Mouse (Mus musculus) layer of hippocampus, postnatal 14 days (tissue): ENCODE results near the gene Pla2g2c. TPM values are rescaled to one million over a fixed set of nuclear protein-coding genes. Genes with fewer than 3 reads are reported as not detected.

ENCODE experiments used
- DNase-seq, 2 experiments: peaks; one replicate each; pipeline ENCODE4 v3.0.0; 2021 to 2022; ENCODE audit warnings: low spot score in 2 of 2, mixed read lengths in 1 of 2
- total RNA-seq, 2 experiments: library from RNA; stranded (reverse); gene quantifications; 2 replicates each; pipeline ENCODE4 v1.2.3; 2021

Pla2g2c gene
- total RNA-seq, 2 experiments from 2014 or later, result 0.28 TPM; not detected in 1

DNA sequence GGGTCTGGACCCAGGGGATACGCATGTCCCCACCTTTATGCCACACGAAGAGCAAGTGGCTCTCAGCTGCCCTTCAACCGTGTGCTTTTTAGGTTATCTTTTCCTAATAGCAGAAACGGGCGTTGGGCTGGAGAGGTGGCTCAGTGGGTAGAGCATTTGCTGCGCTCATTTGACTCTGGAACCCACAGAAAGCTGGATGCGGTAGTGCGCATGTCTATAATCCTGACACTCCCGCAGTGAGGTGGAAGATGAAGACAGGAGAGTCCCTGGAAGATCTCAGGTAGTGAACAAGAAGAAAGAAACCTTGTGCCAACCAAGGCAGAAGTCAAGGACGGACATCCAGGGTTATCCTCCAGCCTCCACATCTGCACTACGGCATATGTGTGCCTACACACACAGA is 15.3 kb upstream of the Pla2g2c start:
- DNase-seq, result no peak

DNA sequence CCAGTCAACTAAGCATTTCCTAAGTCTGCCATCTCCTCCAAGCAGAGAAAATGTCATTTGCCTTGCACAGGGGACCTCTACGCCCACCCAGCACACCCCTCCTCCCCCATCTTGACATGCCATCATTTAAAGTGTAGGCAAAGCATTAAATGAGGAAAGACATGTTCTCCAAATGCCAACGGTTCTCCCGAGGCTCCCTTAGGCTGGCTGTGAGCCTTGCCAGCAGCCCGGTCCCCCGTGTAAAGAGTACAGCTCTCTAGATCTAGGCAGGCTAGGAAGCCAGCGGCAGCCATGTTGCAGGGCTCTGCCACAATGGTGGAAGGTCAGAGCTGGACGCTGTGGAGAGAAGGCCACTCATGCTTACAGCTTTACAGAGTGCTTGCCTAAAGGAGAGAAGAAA is 14.6 kb upstream of the Pla2g2c start:
- no peak for DNase-seq

DNA sequence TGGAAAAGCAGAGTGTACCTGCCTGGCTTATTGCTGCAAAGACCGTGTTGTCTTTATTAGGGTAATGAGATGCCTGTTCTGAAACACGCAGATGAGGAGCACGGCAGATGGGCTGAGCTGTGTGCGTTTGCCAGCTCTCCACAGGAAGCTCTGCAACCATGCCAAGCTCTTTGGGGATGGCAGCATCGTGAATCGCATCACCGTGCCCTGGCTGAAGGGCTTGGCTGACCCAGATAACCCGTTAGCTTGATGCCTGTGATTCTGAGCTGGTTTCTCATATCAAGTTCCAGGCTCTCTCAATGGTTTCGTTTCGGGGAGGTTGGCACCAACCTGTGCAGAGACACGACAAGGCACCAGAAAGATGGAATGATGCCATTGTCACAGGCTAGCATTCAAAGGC is 14.0 kb upstream of the Pla2g2c start:
- peak; percentile 66 to 76 for DNase-seq

DNA sequence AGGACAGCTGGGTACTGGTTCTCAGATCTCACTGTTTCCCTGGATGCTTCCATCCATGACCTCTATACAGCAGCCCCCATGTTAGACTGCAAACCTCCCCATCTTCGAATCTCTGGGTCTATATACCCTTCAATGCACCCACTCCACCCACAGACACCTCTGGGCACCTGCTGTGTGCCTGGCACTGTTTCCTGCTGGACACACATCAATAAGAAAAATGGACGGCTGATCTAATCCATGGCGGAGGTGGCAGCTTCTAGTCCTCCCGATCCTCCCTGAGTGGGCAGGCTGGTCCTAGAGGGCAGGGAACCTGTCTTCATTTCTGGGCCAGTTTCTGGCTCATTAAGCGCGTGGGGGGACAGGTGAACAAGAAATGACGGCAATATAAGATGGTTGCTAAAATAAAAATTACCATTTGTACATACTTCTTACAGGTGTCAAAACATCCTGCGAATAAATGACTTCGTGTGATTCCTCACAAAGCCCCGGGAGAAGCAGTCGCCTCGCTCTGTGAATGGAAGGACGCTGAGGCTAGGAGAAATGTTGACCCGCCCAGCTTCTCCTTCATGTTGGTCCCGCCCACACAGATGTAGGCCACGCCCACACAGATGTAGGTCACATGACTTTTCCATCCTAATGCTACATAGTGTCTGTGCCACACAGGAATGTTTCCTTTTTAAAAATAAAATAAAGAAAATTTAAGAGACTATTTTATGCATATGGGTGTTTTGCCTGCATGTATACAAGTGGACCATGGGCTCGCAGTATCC is 13.4 kb upstream of the Pla2g2c start:
- no peak for DNase-seq

DNA sequence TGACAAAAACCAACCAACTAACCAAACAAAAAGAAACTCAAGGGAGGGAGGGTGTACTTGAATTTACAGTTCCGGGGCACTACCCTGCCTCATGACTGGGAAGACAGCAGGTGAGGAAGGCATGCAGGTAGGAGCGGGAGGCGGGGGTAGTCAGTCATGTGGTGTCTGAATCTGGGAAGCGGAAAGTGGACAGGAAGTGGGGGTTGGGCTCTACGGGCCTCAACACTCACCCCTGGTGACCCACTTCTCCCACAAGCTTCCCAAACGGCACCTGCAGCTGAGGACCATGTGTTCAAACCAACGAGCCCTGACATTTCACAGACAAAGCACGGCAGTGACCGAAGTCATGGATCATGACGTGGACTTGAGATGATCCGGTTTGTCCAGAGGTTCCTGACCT is 12.5 kb upstream of the Pla2g2c start:
- DNase-seq, result no peak

DNA sequence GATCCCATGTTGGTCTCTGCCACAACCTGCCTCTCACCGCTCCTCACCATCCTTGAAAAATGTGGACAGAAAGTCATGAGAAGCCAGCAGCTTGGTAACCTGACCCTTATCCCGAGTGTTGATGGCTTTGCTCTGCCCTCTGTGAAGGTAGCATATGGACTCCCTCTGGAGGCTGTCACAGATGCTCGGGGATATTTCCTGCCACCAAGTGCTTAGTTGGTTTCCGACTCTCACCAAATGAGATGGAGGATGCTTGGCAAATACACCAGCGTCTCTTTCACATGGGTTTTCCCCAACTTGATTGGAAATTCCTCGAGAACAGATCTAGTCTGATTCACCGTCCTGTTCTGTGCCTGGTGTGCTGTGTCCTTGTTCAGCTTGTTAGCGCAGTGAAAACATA is 12.0 kb upstream of the Pla2g2c start:
- no peak for DNase-seq

DNA sequence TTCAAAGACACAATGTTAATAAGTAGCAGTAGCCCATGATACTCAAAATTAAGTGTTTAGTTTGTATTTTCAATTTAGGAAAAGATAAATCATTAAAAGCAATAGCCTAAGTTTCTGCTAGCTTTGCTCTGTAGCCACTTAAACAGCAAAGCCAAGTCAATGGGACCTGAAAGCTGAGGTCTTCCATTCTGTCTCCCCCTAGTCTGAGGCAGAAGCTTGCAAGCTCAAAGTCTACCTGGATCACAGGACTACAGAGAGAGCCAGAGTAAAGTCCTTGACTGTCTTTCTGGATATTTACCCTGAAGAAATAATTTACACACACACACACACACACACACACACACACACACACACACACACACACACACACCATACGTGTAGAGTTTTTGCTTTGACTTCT is 10.4 kb upstream of the Pla2g2c start:
- no peak for DNase-seq

DNA sequence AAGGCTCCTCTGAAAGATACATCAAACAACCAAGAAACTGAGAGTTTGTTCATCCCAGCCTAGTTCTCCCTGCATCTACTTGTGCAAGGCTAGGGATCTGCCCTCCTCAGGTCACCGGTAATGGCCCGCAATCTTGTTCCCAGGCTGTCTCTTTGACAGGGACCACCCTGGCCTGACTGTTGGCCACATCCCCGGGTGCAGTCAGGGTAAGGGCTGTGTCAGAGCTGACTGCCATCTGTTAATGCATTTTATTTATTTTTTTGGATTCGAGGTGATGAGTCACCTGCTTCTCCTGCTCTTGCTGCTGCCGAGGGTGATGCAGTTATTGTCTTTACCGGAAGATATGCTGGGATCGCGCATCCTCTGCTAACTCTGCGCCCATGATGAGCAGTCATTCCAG is 7.9 kb upstream of the Pla2g2c start:
- DNase-seq, result no peak

DNA sequence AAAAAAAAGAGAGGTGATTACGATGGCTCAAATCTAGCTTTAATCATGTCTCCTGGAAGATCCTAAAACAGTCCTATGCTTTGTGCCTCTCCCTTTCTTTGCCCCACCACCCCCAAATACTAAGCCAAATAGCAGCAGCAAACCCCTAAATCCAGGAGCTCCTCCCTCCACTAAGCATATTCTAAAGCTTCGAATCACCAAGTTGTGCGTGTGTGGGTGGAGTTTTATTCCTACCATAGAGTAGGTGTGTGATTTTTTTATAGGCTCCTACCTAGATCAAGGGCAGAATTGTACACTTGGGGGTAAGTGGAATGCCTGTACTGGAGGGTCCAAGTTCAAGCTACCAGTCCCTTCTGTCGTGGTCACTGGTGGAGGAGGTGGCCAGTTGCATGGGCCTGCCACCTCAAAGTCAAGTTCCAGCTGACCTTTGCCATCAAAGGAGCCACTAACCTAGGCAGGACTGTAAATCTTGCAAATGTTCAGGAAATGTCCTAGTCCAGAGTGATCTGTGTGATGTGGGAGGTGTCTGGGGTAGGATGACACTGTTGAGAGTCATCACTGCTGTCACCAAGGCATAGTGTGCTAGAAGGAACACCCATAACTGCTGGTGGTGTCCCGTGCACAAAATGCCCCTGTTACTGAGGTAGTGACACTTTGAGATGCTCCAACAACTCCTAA is 5.9 kb upstream of the Pla2g2c start:
- no peak for DNase-seq

DNA sequence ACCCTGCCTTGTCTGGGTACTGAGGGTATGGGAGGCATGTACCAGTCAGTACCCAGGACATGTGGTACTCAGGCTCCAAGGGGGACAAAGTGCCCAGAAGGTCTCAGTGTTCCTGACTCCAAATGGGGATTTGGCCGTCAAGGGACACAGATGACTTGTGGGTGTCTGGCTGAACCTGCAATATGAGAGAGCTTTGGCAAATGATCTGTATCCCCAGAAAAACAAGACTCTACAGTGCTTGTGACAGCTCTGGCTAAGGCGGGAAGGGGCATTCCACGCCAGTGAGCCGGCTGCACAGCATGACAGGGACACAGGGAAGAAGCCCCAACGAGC is 5.4 kb upstream of the Pla2g2c start:
- peak in 1 of 2 experiments; percentile 59 for DNase-seq

DNA sequence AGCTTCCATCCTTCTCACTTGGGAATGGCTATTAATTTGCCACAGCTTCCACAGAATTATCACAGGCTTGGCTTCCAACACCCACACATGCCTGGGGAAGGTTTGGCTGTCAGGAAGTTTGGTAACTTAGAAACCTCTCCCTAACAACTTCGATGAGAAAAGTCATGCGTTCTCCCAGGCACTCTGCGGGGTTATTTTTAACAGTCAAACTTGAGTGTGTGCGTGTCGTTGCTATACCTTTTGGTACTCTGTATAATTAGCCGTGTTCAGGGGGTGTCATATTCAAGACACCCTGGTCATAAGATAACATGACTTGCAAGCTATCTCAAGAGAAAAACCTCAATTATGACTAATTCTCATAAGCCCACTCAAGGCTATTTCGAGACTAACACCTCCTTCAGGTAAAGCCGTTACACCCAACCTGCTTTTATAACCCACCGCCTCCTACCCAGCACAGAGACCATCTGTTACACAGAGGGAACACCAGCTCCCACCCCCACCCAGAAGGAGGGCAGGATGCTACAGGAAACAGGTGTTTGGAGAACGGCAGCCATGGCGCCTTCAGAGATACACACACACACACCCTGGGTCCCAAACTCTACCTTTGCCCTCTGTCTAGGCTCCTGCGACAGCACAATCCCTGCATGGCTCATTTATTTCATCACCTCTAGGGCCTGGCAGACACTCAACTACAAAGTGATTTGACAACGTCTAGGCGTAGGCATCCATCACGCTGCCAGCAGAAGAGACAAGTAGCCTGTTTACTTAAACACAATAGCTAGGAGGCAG is 905 bp upstream of the Pla2g2c start:
- peak in 1 of 2 experiments; percentile 42 for DNase-seq

DNA sequence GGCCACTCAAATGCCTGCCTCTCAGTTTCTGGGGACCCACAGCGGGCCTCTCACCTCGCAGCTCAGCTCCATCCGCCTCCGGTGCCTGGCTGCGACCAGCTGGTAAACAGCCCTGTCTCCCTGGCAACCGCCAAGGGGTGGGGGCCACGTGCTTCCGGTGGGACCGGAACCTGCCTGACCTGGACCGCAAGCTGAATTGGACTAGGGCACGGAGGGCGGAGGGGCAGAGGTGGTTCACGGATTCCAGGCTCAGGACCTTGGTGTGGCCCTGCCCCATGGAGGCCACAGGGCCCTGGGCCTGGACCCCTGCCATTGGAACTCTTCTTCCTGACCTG is 502 bp downstream of the Pla2g2c start:
- DNase-seq, result no peak

DNA sequence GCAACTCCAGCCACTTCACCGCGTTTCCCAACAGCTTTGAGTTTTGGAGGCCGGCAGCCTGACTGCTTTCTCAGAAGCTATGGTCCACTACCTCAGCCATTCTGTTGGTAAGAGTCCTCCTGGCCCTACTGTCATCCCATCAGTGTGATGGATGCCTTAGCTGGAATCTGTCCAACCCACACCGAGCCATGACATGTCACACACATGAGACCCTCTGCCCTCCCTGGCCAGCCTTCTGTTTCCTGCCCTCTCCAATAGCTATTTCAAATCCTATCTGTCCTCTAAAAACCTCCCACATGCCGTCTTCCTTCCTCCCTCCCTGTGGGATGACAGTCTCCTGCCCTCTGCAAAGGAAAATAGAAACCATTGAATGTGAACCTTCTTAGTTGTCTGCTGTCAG is 1.2 kb downstream of the Pla2g2c start:
- DNase-seq, result no peak

DNA sequence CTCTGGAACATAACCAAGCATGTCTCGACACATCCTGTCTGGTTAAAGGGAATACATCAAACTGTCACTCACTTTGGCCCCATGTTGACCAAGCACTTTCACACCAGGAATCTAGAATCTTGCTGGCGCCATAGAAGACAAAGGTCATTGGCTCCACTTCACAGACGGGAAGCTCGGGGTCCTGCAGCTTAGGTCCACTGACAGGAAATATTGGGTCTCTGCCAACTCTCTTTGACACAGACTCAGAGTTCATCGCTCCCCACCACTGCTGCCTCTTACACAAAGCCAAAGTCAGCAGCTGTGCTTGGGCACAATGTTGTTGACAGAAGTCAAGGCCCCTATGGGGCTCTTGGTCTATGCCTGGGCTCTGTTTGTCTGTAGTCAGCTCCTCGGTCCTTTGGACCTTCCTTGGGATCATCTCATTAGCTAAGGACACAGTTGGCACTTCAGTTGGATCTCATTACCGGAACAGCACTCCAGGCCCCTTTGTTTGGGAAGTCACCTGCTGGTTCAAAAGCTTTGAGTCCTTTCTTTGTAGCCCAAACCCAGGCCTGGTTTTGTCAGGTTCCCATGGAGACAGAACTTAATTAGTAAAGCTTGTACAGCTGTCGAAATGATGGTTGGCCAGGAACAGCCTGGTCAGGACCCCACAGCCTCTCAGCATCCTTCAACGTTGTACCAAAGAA is 4.6 kb downstream of the Pla2g2c start:
- peak in 1 of 2 experiments; percentile 39 for DNase-seq

DNA sequence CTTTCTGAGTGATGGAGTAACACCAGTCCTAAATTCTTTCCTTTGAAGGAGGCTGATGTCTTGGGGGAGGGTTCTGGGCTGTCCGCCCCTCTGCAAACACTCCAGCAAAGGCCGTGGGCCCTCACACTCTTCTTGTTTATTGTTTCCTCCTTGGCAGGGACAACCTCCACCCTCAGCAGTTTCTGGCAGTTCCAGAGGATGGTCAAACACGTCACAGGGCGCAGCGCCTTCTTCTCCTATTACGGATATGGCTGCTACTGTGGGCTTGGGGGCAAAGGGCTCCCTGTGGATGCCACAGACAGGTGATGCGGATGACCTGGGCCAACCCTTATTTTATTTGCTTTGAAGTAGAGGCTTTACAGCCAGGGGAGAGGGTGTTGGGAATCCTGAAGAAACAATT is 9.5 kb downstream of the Pla2g2c start:
- DNase-seq, result no peak

DNA sequence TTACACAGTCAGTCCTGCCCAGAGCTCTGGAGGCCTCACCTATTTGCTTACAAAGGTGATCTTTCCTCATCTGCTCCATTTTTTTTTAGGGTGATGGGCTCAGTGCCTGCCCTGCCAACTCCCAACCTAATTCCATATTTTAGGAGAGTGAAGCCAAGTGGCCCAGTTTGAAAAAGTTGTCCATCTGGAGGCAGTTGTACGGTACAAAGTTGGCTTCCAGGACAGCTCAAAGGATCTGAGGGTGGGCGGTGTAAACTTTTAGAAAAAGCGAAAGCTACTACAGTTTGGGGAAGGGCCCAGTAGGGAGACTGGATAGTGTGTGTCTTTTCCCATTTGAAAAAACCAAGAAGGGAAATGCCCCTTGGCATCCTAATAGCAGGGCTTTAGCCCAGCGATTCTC is 10.3 kb downstream of the Pla2g2c start:
- DNase-seq, result no peak

DNA sequence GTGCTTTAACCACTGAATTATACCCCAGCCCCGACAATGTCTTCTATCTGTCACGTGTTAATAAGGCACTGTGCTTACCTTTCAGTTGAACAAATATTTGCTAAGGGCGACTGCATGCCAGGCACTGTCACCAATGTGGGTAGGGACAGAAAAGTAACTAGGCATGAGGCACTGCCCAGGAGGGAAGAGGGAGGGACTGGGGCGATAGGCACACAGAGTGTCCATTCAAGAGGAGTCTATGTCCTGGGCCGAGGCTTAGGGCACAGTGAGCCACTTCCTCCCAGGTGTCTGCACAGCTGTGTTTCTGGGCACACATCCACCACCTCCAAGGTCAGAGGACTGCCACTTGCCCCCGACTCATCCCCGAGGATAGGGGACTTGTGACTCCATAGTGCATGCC is 12.4 kb downstream of the Pla2g2c start, which contains the start of gene Ubxn10:
TSS of gene Ubxn10 (minus strand) at position 137 of the 400 bp plus-strand sequence.
- no peak for DNase-seq

DNA sequence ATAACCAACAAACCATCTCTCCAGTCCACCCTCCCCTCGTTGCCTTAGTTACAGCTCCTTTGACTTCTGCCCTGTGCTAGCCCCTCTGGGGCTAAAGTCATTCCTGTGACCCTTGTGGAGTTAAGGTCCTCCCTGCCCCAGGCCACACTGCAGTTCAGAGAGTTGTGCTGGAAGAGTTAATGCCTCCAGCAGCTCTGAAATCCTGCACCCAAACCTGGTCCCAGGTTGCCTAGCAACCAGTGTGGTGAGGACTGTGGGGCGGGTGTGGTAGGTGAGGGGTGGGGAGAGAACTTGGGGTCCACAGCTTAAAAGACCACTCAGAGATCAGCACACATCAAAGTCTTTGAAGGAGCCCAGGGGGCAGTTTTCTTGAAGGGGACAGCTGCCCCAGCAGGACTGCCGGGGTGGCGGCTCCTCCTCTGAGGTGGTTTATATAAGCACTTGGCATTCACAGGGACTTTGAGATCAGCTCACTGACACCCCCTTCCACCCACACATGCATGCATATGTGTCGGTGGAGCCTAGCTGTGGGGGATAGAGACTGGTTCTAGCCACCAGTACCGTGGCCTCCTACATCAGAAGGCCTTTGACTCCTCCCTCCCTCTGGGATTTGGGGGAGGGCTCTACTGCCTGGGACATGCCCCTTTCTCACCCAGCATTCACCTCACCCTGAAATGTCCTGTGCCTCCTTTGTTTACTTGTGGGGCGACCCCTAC is 14.7 kb downstream of the Pla2g2c start:
- DNase-seq, result no peak

DNA sequence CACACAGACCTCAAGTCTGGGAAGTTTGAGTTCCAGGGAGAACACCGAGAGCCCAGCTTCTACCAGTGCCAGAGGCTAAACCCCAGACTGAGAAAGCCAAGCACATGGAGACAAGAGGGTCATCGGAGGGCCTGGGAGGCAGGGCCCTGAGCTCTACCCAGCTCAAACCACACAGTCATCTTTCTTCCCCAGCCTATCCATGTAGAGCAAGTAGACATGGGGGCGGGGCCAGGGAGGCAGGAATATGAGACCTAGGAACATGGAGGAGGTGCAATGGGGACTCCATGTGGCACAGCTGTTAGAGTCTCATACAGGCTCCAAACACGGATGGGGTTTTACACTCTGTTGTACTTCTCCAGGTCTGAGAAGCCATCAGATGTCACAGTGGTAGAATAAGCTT is 21.3 kb downstream of the Pla2g2c start:
- no peak for DNase-seq

DNA sequence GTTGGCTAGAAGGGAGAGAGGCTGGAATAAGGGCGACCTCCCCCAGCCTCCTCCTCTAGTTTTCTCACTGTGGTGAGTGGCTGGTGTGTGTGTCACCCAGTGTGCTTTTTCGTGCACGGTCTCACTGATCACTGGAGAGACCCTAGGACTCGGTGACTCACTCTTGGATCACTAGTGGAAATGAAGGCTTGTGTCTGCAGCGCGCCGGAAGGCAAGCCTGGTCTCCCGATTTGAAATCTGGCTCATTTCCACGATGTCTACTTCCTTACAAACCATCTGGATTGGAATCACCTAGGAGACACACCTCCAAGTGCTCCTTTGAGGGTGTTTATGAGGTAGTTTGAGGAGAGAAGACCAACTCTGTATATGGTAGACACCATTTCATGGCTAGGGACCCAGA is 22.3 kb downstream of the Pla2g2c start:
- DNase-seq, result no peak

DNA sequence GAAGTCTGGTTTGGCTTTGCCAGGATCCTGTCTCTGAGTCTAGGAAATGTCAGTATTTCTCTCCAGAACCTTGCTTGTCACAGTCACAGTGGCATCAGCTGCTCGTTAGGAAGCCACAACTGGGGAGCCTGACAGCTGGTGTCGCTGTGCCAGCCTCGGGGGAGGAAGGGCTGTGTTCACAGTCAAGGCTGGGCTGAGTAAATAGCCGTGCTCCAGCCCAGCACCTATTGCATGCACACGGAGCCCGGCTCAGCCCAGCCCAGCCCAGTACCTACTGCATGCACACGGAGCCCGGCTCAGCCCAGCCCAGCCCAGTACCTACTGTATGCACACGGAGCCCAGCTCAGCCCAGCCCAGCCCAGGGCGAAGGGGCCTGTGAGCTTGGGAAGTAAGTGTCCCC is 23.3 kb downstream of the Pla2g2c start:
- DNase-seq, result no peak
